Mouse (Mus musculus): ENCODE measurements around the gene Olfr1564. TPM values are rescaled to one million over a fixed set of nuclear protein-coding genes. Genes with fewer than 3 reads are reported as not detected.

Gene Olfr1564
- not detected for total RNA-seq (2023)

GRCm38 (mm10) chr17:33221590-33221989 is at the start of gene Olfr1564:
Gene Olfr1564, minus strand, starts transcription at chr17:33221690.

GRCm38 (mm10) chr17:33264376-33264775 is 42.9 kb upstream of the Olfr1564 start, which contains the start of gene Olfr63:
Gene Olfr63, plus strand, starts transcription at chr17:33264676.

GRCm38 (mm10) chr17:33254530-33255318 is 33.2 kb upstream of the Olfr1564 start, which contains the start of gene Zfp955a:
Gene Zfp955a, minus strand, starts transcription at chr17:33255145.

GRCm38 (mm10) chr17:33191002-33191401 is 30.5 kb downstream of the Olfr1564 start, which contains the start of gene Olfr239:
Gene Olfr239, plus strand, starts transcription at chr17:33191302.

GRCm38 (mm10) chr17:33168147-33168546 is 53.3 kb downstream of the Olfr1564 start, which contains the start of gene Olfr55:
Gene Olfr55, plus strand, starts transcription at chr17:33168447.

Other genes with a start within 250 kb of the Olfr1564 start
- gene Zfp952, start 228.6 kb downstream of the Olfr1564 start, total RNA-seq (2023), result 1 to 10 TPM; 4.2 to 4.4 TPM
- 1 to 10 TPM in 1 of 2 experiments, under 1 TPM in 1; 0.84 to 1.5 TPM for gene Zfp763, start 188.3 kb downstream of the Olfr1564 start, total RNA-seq (2023)
- not detected for gene 4921501E09Rik, start 153.6 kb downstream of the Olfr1564 start, total RNA-seq (2023)
- gene Zfp563, start 132.4 kb downstream of the Olfr1564 start, total RNA-seq (2023), result 1 to 10 TPM; 1.8 to 2.8 TPM
- gene Morc2b, start 82.0 kb downstream of the Olfr1564 start, total RNA-seq (2023), result not detected
- not detected for gene Olfr55, start 53.2 kb downstream of the Olfr1564 start, total RNA-seq (2023)
- gene Olfr239, start 30.4 kb downstream of the Olfr1564 start, total RNA-seq (2023), result not detected
- 1 to 10 TPM; 1.8 to 2.2 TPM for gene Zfp955a, start 33.5 kb upstream of the Olfr1564 start, total RNA-seq (2023)
- under 1 TPM in 1 of 2 experiments, not detected in 1; 0.07 TPM for gene Olfr63, start 43.0 kb upstream of the Olfr1564 start, total RNA-seq (2023)
- 1 to 10 TPM; 2.6 TPM for gene Zfp955b, start 67.9 kb upstream of the Olfr1564 start, total RNA-seq (2023)
- gene Zfp81, start 137.2 kb upstream of the Olfr1564 start, total RNA-seq (2023), result 1 to 10 TPM; 5.4 to 5.7 TPM
- gene Zfp101, start 173.0 kb upstream of the Olfr1564 start, total RNA-seq (2023), result 1 to 10 TPM; 7.0 to 7.8 TPM
- not detected for gene Actl9, start 211.2 kb upstream of the Olfr1564 start, total RNA-seq (2023)

All from neutrophil, adult 59 days (primary cell).